Comparison of ENCODE assay signal across 11 mouse cellular contexts in genomic region chr11:115615875-115616274, GRCm38 (mm10). TPM values are rescaled to one million over a fixed set of nuclear protein-coding genes. Genes with fewer than 3 reads are reported as not detected.
DNase-seq lines count a peak whose midpoint lies in the region; ATAC-seq lines count a peak whose summit lies in the region.
"Had no signal": no experiment of that assay in that cellular context is flagged by ENCODE, and none has a peak within 500 bp of the region (broad histone marks: within the 10 kb centered on the region; RNA-seq: fewer than 3 reads in every experiment).

No protein-coding gene starts in this region.

- no peak overlapping the region for H3K9ac ChIP-seq in heart, embryonic 15.5 days
- H3K9ac ChIP-seq: stomach, embryonic 15.5 days had no signal

- ATAC-seq in heart, embryonic 15.5 days (replicated peaks; ENCODE audit: insufficient number of reproducible peaks, insufficient read depth, low FRiP score, low read depth), result no peak

- DNase-seq in heart, adult 9 months (ENCODE audit: low spot score in 2 of 2), result no peak
- DNase-seq in ovary, postnatal 36 days (ENCODE audit: low spot score), result peak; percentile 43
- DNase-seq in ovary, postnatal 14 days (ENCODE audit: low spot score), result no peak
- peak; percentile 56 for DNase-seq in kidney, adult 9 months
- DNase-seq in frontal cortex, postnatal 25 days (ENCODE audit: low spot score in 2 of 2), result no peak
- no peak for DNase-seq in thymus, postnatal 10 days (ENCODE audit: low spot score in 2 of 2)
- DNase-seq: gastrocnemius, postnatal 10 days; lung, adult 18-20 months had no signal

- no peak overlapping the region for H3K4me3 ChIP-seq in heart, embryonic 15.5 days
- H3K4me3 ChIP-seq: myocyte; stomach, embryonic 15.5 days had no signal

- H3K9me3 ChIP-seq in heart, embryonic 15.5 days (replicated peaks), result no peaks in the 10 kb centered on the region
- H3K9me3 ChIP-seq: stomach, embryonic 15.5 days had no signal

- H3K4me1 ChIP-seq in heart, embryonic 15.5 days (replicated peaks), result peaks cover 37% of the 10 kb centered on the region

- H3K4me2 ChIP-seq in heart, embryonic 15.5 days, result no peak overlapping the region
- H3K4me2 ChIP-seq: stomach, embryonic 15.5 days had no signal

- H3K36me3 ChIP-seq in heart, embryonic 15.5 days, result peaks cover 19% of the 10 kb centered on the region

- no peaks in the 10 kb centered on the region for H3K27me3 ChIP-seq in heart, embryonic 15.5 days
- H3K27me3 ChIP-seq: stomach, embryonic 15.5 days had no signal

- H3K27ac ChIP-seq in heart, embryonic 15.5 days, result peak overlapping the region; percentile 51

- WGBS in heart, embryonic 15.5 days, result 76% methylated on average over 6 of the region's 6 CpGs

RNA-seq across cellular contexts. Expression of gene Mif4gd, which starts 3.1 kb away (rescaled TPM):
- polyA plus RNA-seq in heart, embryonic 15.5 days (2015; fragmentation: Nextera tagmentation; extraction: Ambion mirVana), result 30.2 and 34.5 TPM in 2 replicates

RNA-seq across cellular contexts. Expression of gene Gga3, which starts 12.0 kb away (rescaled TPM):
- polyA plus RNA-seq in heart, embryonic 15.5 days (2015; fragmentation: Nextera tagmentation; extraction: Ambion mirVana), result 13.7 and 16.3 TPM in 2 replicates

RNA-seq across cellular contexts. Expression of gene Mrps7, which starts 12.2 kb away (rescaled TPM):
- polyA plus RNA-seq in heart, embryonic 15.5 days (2015; fragmentation: Nextera tagmentation; extraction: Ambion mirVana), result 76.2 and 80.1 TPM in 2 replicates

RNA-seq across cellular contexts. Expression of gene Slc25a19, which starts 12.2 kb away (rescaled TPM):
- polyA plus RNA-seq in heart, embryonic 15.5 days (2015; fragmentation: Nextera tagmentation; extraction: Ambion mirVana), result 47.7 and 48.8 TPM in 2 replicates

RNA-seq across cellular contexts. Expression of gene Nup85, which starts 51.6 kb away (rescaled TPM):
- 80.8 and 105 TPM in 2 replicates for polyA plus RNA-seq in heart, embryonic 15.5 days (2015; fragmentation: Nextera tagmentation; extraction: Ambion mirVana)

Comparison
In these comparisons a context has a peak if more than half of its experiments do, and no peak if none do; other contexts are left out.
1. DNase-seq: peak in ovary, postnatal 36 days (single experiment) and kidney, adult 9 months (single experiment); none in heart, adult 9 months (0 of 2), ovary, postnatal 14 days (single experiment), frontal cortex, postnatal 25 days (0 of 2) and thymus, postnatal 10 days (0 of 2).